In genomic region chr13:101764111-101764510, GRCm38 (mm10) we compare ENCODE assay signal across 9 mouse cellular contexts. TPM values are rescaled to one million over a fixed set of nuclear protein-coding genes. Genes with fewer than 3 reads are reported as not detected.
DNase-seq lines count a peak whose midpoint lies in the region; ATAC-seq and TF ChIP-seq lines count a peak whose summit lies in the region.
"Had no signal": no experiment of that assay in that cellular context is flagged by ENCODE, and none has a peak within 500 bp of the region (broad histone marks: within the 10 kb centered on the region; RNA-seq: fewer than 3 reads in every experiment).

No protein-coding gene starts in this region.

- intact Hi-C loops in heart, postnatal 25 days (cut with DNase I), result loop anchor here (10.0 kb wide), 1 partner anchor 561 kb away; no protein-coding TSS in a partner anchor
- intact Hi-C loops in gastrocnemius, postnatal 14 days (cut with DNase I; ENCODE audit: low total_unique reads), result no loop called here

- no peak for TF ChIP-seq EP300 in heart, postnatal 0 days (IDR thresholded peaks at IDR 0.05; ENCODE audit: low read depth)

- no peaks in the 10 kb centered on the region for H3K27me3 ChIP-seq in heart, postnatal 0 days (ENCODE audit: control insufficient read depth, insufficient read depth, low read length)
- H3K27me3 ChIP-seq in intestine, postnatal 0 days (replicated peaks; ENCODE audit: control insufficient read depth, insufficient read depth, low read length), result no peaks in the 10 kb centered on the region
- H3K27me3 ChIP-seq in liver, embryonic 16.5 days (ENCODE audit: control insufficient read depth, insufficient read depth, low read depth, low read length), result no peaks in the 10 kb centered on the region

- peak overlapping the region; percentile 44 for H3K27ac ChIP-seq in heart, postnatal 0 days (ENCODE audit: low read depth)
- no peak overlapping the region for H3K27ac ChIP-seq in cortical plate, adult 2 months (ENCODE audit: insufficient read depth, low read length)
- peak overlapping the region; percentile 58 for H3K27ac ChIP-seq in intestine, postnatal 0 days (ENCODE audit: low read depth, low read length)
- peak overlapping the region; percentile 82 for H3K27ac ChIP-seq in liver, embryonic 16.5 days (ENCODE audit: low read length)

- no peak for ATAC-seq in heart, postnatal 0 days (ENCODE audit: insufficient read depth, low read depth)
- peak; percentile 12; the same call in 1 of the 2 replicates for ATAC-seq in intestine, postnatal 0 days
- ATAC-seq in liver, embryonic 16.5 days (ENCODE audit: low read depth), result no peak
- ATAC-seq in megakaryocyte-erythroid progenitor cell, adult 5-6 weeks (replicated peaks; ENCODE audit: low FRiP score, low TSS enrichment, poor library complexity, severe bottlenecking), result no peak

- H3K36me3 ChIP-seq in heart, postnatal 0 days (replicated peaks; ENCODE audit: control insufficient read depth, insufficient read depth, low read length), result no peaks in the 10 kb centered on the region
- no peaks in the 10 kb centered on the region for H3K36me3 ChIP-seq in intestine, postnatal 0 days (ENCODE audit: control insufficient read depth, insufficient read depth)
- no peaks in the 10 kb centered on the region for H3K36me3 ChIP-seq in liver, embryonic 16.5 days (ENCODE audit: control insufficient read depth, insufficient read depth)

- WGBS in heart, postnatal 0 days, result 53% methylated on average over 5 of the region's 5 CpGs
- 41% methylated on average over 5 of the region's 5 CpGs for WGBS in intestine, postnatal 0 days
- WGBS in liver, embryonic 16.5 days (ENCODE audit: insufficient replicate concordance), result 62% methylated on average over 5 of the region's 5 CpGs

- peaks cover 69% of the 10 kb centered on the region for H3K4me1 ChIP-seq in heart, postnatal 0 days (ENCODE audit: control insufficient read depth, insufficient read depth)
- peaks cover 16% of the 10 kb centered on the region for H3K4me1 ChIP-seq in cortical plate, adult 2 months (ENCODE audit: control insufficient read depth, insufficient read depth, low read length)
- H3K4me1 ChIP-seq in intestine, postnatal 0 days (replicated peaks; ENCODE audit: control insufficient read depth, insufficient read depth, low read length), result peaks cover 20% of the 10 kb centered on the region
- peaks cover 67% of the 10 kb centered on the region for H3K4me1 ChIP-seq in liver, embryonic 16.5 days (ENCODE audit: control insufficient read depth, low read depth, low read length)

- no peak for DNase-seq in heart, postnatal 0 days (ENCODE audit: low spot score)
- DNase-seq in heart, postnatal 25 days (ENCODE audit: low spot score), result no peak
- DNase-seq in cerebellum, postnatal 25 days, result no peak
- DNase-seq in gastrocnemius, postnatal 14 days, result no peak
- DNase-seq: heart, postnatal 36 days had no signal

- no peak overlapping the region for H3K4me3 ChIP-seq in heart, postnatal 0 days (ENCODE audit: low read depth, low read length)
- peak overlapping the region; percentile 20 for H3K4me3 ChIP-seq in cortical plate, adult 2 months (ENCODE audit: insufficient read depth, low read length)
- H3K4me3 ChIP-seq in intestine, postnatal 0 days (ENCODE audit: low read depth, low read length), result peak overlapping the region; percentile 16
- H3K4me3 ChIP-seq in liver, embryonic 16.5 days (ENCODE audit: low read depth, low read length), result peak overlapping the region; percentile 22; the same call in 1 of the 2 replicates

- peak overlapping the region; percentile 45 for H3K4me2 ChIP-seq in heart, postnatal 0 days (ENCODE audit: low read depth, low read length)
- peak overlapping the region; percentile 59 for H3K4me2 ChIP-seq in intestine, postnatal 0 days (replicated peaks; ENCODE audit: low read depth)
- H3K4me2 ChIP-seq in liver, embryonic 16.5 days (ENCODE audit: low read depth, low read length), result peak overlapping the region; percentile 43

- no peak overlapping the region for H3K9ac ChIP-seq in heart, postnatal 0 days (replicated peaks; ENCODE audit: low read depth, low read length)
- H3K9ac ChIP-seq in intestine, postnatal 0 days (ENCODE audit: low read depth, low read length), result no peak overlapping the region
- H3K9ac ChIP-seq in liver, embryonic 16.5 days (ENCODE audit: low read depth, low read length), result peak overlapping the region; percentile 25; the same call in 1 of the 2 replicates

- no peaks in the 10 kb centered on the region for H3K9me3 ChIP-seq in heart, postnatal 0 days (replicated peaks; ENCODE audit: control insufficient read depth, low read length)
- H3K9me3 ChIP-seq in intestine, postnatal 0 days (ENCODE audit: control insufficient read depth), result no peaks in the 10 kb centered on the region
- no peaks in the 10 kb centered on the region for H3K9me3 ChIP-seq in liver, embryonic 16.5 days (replicated peaks; ENCODE audit: control insufficient read depth, low read length)

- TF ChIP-seq POLR2A in cortical plate, adult 2 months (IDR thresholded peaks at IDR 0.05; ENCODE audit: extremely low read depth, insufficient read depth, low read length), result no peak

- no peak for TF ChIP-seq CTCF in heart, postnatal 0 days (IDR thresholded peaks at IDR 0.05; ENCODE audit: low read depth)
- no peak for TF ChIP-seq CTCF in cortical plate, adult 2 months (IDR thresholded peaks at IDR 0.05; ENCODE audit: extremely low read depth, insufficient read depth, low read length)
- no peak for TF ChIP-seq CTCF in intestine, postnatal 0 days (IDR thresholded peaks at IDR 0.05; ENCODE audit: low read depth)

RNA-seq across cellular contexts. Expression of gene Pik3r1, which starts 3.9 kb away (rescaled TPM):
- 31.6 and 33.8 TPM in 2 replicates for total RNA-seq in heart, postnatal 0 days (2014; rRNA removed; ENCODE audit: low replicate concordance)
- polyA plus RNA-seq in heart, postnatal 0 days (2015; fragmentation: Nextera tagmentation; extraction: Ambion mirVana), result 13.6 and 16.3 TPM in 2 replicates
- total RNA-seq in heart, postnatal 25 days (2021), result 100 to 1,000 TPM in 1 of 2 experiments, 10 to 100 TPM in 1; 93.6 to 111 TPM
- polyA plus RNA-seq in cortical plate, adult 2 months (2012; rRNA removed), result 53.4 and 61.0 TPM in 2 replicates
- polyA plus RNA-seq in intestine, postnatal 0 days (2015; fragmentation: Nextera tagmentation; extraction: Ambion mirVana), result 14.7 and 17.5 TPM in 2 replicates
- polyA plus RNA-seq in liver, embryonic 16.5 days (2015; fragmentation: Nextera tagmentation; extraction: Ambion mirVana), result 18.4 and 18.6 TPM in 2 replicates
- total RNA-seq in gastrocnemius, postnatal 14 days (2021), result 10 to 100 TPM; 26.3 to 38.8 TPM
- total RNA-seq in megakaryocyte-erythroid progenitor cell, adult 5-6 weeks (2014; fragmentation: Nextera tagmentation), result 47.7 and 67.6 TPM in 2 replicates
- total RNA-seq in megakaryocyte-erythroid progenitor cell, adult 5-6 weeks (2017), result 98.6 and 115 TPM in 2 replicates
